Mouse (Mus musculus) cerebellum, adult 11 months (tissue): ENCODE data around the gene Ddx51.
A peak's percentile ranks its signal among the peaks of the same experiment; 100 is the strongest.

Source experiments
- DNase-seq: peaks from one replicate; pipeline ENCODE4 v3.0.0; 2022

The Ddx51 gene

DNA sequence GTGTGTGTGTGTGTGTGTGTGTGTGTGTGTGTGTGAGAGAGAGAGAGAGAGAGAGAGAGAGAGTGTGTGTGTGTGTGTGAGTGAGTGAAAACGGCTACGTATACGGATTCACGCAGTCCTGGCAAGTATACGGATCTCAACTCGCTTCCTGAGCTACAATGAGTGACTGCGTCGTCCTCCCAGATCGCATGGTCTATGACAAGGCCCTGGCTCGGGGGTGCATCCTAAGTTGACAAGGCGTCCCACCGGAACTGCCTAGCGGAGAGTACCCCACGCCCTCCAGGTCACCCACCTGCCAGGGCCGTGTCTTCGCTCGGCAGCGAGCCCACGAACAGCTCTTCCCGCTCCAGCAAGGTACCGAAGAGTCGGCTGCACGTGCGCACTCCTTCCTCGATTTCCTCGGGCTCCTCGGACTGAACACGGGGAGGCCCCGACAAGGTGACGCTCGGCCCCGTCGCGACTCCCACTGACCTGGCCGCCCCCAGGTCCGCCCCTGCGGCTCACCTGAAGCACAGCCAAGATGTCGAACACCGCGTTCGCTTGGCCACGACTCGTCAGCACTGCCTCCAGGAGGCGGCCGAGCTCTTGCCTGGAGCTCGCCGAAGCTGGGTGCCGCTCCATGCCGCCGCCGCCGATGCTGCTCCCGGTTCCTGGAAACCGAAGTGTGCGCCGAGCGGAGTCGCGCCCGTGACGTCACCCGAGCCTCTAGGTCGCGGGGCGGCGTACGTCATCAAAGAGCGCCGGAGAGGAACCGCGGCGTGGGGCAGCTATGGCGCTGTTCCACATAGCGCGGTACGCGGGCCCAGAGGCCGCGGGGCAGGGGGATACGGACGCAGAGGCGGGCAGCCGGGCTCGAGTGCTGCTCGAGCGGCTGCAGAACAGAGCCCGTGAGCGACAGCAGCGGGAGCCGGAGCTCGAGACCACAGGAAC, at the start of gene Ddx51, which contains the start of gene Noc4l:
Gene Ddx51, plus strand, starts transcription at position 733 of the 930 bp plus-strand sequence.
Gene Noc4l, minus strand, starts transcription at position 699 of the 930 bp plus-strand sequence.
- peak; percentile 93 for DNase-seq

DNA sequence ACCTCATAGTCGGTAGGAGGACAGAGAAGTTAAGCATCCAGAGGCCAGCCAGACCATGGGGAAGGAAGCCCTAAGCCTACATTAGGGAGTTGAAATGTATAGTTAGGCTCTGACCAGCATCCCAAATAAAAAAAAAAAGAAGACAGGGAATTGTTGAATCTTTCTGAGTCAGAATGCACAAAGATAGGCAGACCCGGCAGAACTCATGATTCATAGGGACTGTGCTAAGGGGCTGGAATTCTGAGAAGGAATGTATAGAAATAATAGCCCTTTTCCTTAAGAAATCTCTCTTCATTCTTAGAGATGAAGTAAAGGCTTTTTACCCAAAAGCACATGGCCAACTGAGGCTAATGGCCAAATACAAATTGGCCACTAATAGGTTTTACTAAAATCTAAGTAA, 48.9 kb upstream of the Ddx51 start:
- DNase-seq, result no peak

- DNase-seq, result no peak
Observed at GRCm38 (mm10) chr5:110605531-110606221, 47.6 kb upstream of the Ddx51 start.

DNA sequence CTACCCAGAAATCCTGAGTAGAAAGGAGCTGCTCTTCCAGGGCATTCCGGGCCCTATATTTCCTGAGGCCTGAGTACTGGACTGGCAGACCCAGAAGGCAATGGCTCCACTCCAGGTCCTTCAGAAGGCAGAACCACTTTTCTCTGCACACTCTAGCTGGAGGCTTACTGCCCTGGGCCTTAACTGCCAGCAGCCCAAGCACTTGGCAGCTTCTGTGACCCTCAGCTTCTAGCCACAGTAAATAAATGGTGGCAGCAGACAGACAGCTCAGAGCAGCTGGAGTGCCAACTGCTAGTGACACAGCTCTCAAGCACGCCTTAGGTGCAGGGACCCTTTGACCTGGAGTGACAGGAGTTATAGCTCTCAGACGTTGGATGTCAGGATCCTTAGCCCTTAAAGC, 45.5 kb upstream of the Ddx51 start:
- DNase-seq, result no peak

DNA sequence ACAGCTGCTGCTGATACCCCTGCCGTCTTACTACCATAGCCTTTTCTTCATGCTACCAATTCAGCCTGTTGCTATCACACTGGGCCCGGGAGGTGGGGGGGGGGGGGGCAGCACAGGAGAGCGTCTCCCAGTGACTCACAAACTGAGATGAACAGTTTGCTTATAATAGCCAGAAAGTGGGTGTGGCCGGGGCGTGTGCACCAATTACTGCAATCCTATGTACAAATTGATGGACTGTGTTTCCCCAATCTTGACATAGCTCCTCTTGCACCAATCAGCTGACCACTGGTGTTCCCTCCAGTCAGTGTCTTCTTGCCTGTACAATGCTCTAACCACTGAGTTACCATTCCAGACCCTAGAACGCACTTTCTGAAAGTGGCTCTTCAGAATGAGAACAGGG, 44.9 kb upstream of the Ddx51 start:
- no peak for DNase-seq

GRCm38 (mm10) chr5:110608941-110609340, 44.3 kb upstream of the Ddx51 start:
- no peak for DNase-seq

DNA sequence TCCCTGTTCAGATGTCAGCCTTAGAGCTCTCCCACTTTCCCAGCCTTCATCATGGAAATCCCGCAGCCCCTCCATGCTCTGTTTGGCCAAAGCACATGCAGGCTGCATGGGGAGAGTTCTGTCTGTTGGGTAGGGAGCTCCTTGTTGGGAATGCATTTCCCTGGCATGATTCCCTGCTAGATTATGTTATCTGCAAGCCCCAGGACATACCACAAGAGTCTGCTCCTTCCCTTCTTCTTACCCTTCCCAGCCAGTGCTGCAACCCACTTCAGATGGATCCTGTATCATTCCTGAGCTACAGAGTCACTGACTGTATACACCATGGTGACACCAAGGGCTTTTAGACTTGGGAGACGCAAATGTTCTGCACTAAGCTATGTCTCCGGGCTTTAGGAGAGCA, 43.8 kb upstream of the Ddx51 start:
- DNase-seq, result no peak

GRCm38 (mm10) chr5:110609868-110610267, 43.4 kb upstream of the Ddx51 start:
- DNase-seq, result peak; percentile 26

DNA sequence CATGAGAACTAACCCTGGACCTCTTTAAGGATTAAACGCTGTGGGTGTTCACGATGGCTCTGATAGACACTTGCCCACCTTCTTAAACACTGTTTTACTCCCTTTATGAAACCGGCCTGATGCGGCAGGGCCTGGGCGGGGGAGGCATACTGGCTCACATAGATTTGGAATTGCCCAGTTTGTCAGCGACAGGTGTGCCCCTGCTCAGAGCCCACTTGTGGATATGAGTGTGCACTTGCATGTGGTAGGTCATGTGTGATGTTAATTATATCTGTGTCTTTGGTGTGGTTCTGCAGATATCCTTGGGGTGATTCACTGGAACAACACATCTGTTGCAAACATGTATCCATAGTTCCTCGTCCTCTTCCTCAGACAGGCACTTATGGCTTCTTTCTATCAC, 42.8 kb upstream of the Ddx51 start:
- DNase-seq, result no peak

DNA sequence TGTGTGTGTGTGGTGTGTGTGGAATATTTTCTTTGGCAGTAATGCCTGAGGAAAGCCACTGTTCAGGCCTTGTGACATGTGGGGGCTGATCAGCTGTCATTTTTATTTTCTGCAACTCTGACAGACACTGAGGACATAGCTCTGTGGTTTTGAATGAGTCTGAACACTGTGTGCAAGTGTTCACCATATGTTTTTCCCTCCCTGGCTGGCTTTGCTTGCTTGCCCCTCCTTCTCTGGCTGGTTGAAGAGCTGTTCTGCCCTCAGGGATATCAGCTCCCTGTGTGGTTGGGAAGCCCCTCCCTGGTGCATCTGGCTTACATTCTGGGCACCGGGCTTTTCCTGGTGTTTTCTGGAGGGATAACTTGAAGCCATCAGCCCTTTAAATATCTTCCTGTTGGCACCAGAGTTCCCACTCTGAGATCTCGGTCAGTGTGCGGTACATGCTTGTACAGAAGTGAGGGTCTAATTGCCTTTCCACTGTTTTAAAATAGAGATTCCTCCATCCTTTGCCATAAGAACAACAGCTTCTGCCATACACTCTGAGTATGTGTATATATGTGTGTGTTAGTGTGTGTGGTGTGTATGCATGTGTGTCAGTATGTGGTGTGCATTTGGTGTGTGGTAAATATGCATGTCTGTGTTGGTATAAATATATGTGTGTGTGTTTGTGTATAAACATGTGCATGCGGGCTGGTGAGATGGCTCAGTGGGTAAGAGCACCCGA, 41.7 kb upstream of the Ddx51 start:
- peak; percentile 20 for DNase-seq

- DNase-seq, result no peak
Observed at GRCm38 (mm10) chr5:110619226-110619625, 34.0 kb upstream of the Ddx51 start.

DNA sequence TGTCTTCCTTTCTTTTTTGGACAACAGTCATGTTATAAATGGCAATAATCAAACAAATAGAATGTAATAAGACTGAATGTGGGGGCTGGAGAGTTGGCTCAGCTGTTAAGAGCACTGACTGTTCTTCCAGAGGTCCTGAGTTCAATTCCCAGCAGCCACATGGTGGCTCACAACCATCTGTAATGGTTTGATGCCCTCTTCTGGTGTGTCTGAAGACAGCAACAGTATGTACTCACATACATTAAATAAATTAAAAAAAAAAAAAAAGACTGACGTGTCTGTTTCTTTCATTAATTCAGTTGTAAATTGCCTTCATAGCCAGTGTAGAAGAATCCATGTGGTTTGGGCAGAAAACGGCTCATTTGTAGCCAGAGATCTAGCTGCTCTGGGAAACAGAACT, 28.9 kb upstream of the Ddx51 start:
- no peak for DNase-seq

DNA sequence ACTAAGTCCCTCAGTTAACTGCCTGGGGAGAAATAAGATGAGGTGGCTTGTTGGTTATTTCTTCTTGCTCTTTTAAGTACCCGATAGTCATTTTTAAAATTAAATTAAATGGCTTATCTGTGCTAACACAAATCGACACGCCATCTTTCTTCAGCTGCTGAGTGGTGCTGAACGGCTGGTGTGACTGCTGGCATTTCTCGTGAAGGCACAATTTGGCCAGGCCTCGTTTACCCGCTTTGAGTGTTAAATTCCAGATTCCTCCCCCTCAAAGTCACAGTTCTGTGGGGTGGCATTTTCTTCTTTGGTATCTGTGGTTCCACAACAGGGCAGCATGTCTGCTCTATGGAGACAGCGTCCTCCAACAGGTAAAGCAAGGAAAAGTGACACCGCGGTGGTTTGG, 25.9 kb upstream of the Ddx51 start:
- no peak for DNase-seq

DNA sequence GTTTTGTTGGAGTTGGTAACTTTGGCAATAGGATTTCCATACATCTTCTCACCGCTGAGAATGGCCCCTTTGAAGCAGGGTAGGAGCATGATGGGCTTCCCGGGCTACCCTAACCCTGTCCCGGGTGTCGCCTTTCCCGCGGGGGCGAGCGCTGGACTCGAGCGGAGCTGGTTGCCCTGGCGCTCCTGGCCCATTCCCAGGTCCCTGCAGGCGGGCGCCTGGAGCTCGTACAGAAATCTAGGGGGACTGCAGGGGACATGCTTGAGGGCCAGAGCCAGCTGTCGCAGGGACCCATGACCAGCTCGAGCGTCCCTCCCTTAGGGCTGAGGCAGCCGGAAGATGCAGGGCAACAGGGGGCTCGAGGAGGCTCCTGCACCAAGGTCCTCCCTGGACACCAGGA, 25.1 kb upstream of the Ddx51 start:
- DNase-seq, result no peak

DNA sequence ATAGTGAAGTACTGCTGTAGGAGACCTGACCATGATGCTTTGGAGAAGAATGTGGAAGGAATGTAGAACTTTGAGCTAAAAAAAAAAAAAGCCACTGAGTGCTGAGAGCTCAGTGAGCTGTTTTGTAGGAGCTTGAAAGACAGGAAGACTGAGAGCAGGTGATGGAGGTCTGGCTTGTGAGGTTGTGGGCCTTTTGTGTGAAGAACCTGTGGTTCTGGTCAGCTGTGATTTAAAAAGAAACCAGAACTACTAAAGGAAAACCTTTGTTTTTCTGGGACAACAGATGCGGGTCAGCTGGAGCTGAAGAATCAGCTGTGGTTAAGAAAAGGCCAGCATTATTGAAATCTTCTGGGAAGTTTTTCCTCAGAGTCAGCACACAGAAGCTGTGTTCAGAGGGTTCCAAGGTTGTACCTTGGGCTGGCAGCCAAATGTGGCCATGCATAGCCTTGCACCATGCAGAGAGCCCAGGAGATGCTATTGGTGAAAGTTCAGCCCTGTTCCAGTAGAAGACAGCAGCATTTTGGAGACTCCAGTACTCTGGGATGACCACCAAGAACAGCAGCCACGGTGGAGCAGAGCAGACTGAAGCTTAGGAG, 23.6 kb upstream of the Ddx51 start:
- no peak for DNase-seq

DNA sequence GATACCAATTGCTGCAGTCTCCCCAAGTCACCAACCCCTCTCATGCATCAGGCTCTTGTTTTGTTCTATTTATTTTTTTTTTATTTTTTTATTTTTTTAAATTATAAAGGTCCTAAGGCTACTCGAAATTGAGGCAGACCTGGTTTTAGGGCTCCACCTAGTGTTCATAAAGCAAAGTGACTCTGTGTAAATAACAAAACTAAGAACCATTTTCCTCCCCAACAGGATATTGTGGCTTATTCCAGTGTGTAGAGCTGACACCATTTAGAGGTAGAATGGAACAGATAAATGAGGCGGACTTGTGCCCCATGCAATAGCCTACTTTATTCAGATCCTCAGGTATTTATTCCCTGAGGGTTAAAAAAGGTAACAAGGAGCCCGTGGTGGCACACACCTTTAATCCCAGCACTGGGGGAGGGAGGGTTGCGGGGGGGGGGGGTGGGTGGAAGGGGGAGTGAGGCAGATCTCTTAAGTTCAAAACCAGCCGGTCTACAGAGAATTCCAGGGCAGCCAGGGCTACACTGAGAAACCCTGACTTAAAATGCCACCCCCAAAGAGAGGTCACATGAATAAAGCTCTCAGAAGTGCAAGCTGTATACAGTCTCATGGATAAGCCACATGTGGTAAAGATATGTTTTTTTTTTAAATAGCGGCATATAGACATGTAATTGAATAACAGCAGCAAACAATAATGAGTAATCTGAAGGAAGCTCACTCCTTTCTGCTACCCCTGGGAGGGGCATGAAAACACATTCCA, 17.1 kb upstream of the Ddx51 start:
- DNase-seq, result no peak

DNA sequence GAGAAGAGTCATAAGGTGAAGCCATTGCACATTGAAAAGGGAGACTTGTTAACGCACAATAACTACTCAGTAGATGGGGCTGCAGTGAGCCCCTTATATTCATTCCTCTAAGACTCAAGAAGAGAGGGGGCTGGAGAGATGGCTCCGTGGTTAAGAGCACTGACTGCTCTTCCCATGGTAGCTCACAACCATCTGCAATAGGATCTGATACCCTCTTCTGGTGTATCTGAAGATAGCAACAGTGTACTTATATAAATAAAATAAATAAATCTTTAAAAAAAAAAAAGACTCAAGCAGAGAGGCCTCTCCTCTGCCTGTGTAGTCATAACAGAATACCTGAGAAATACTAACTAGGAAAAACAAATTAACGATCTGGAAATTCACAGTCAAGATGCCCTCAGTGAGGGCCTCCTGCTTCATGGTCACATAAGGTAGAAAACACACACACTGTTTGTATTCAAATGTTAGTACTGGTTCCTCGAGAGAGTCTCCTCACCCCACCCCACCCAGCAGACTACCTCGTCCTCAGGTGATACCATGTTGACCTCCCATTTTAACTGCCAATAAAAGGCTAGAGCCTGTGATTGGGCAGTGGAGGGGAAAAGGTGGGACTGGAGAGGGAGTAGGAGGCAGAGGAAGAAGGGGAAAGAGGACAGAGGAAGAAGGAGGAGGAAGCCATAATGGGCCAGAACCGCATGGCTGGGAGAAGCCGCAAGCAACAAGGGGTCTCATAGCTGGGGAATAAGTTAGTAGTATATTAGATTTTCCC, 14.8 kb upstream of the Ddx51 start:
- DNase-seq, result no peak

- peak; percentile 60 for DNase-seq
Observed at GRCm38 (mm10) chr5:110639459-110639858, 13.8 kb upstream of the Ddx51 start.

GRCm38 (mm10) chr5:110646377-110646776, 6.9 kb upstream of the Ddx51 start:
- no peak for DNase-seq

DNA sequence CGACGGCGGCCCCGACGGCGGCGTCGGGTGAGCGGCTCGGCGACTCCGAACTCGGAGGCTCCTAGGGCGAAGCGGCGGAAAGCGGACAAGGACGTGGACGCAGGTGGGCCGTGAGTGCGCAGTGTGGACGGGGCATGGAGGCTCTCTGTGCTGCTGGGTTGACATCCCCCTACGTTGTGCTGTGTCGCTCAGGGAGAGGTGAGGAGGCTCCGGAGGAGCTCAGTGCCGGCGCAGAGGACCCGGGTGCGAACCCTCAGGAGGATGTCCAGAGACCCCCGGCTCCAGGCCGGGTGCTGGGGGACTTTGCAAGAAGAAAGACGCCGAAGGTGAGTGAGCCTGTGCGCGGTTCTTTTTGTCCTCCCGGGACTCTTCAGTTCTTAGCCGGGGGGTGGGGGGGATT, 435 bp downstream of the Ddx51 start:
- DNase-seq, result no peak

DNA sequence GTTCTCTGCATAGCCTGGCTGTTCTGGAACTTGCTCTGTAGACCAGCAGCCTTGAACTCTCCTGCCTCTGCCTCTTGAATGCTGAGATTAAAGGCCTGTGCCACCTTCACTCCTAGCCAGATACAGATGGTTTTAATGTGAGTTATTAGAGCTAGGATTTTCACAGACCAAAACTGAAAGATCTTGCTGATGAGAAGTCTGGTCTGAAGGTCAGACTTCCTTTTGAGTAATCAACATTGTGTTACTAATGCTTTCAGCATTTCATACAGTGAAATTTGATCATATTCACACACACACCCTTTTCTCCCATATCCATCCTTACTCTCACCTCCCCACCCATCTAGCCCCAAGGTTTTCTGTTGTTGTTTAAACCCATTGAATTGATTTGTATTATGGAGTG, 6.4 kb downstream of the Ddx51 start:
- no peak for DNase-seq

- no peak for DNase-seq
Observed at GRCm38 (mm10) chr5:110664041-110664440, 10.8 kb downstream of the Ddx51 start.
